ENCODE assay signal across 9 mouse cellular contexts in genomic region chr7:145112146-145112830, GRCm38 (mm10).
DNase-seq lines count a peak whose midpoint lies in the region; ATAC-seq and TF ChIP-seq lines count a peak whose summit lies in the region.
"Had no signal": no experiment of that assay in that cellular context is flagged by ENCODE, and none has a peak within 500 bp of the region (broad histone marks: within the 10 kb centered on the region; RNA-seq: fewer than 3 reads in every experiment).

No protein-coding gene starts in this region.

- no peak overlapping the region for H3K4me3 ChIP-seq in hindbrain, embryonic 15.5 days
- no peak overlapping the region for H3K4me3 ChIP-seq in hindbrain, embryonic 13.5 days
- H3K4me3 ChIP-seq in brown adipose tissue, adult 24 weeks (ENCODE audit: insufficient read depth, low read depth, low read length) = no peak overlapping the region
- no peak overlapping the region for H3K4me3 ChIP-seq in limb, embryonic 15.5 days
- no peak overlapping the region for H3K4me3 ChIP-seq in cerebellum, adult 2 months (replicated peaks; ENCODE audit: insufficient read depth, low read depth, low read length)

- no peak for ATAC-seq in hindbrain, embryonic 15.5 days (ENCODE audit: low FRiP score, low read depth)
- ATAC-seq in hindbrain, embryonic 13.5 days (ENCODE audit: low FRiP score) = no peak
- no peak for ATAC-seq in limb, embryonic 15.5 days (ENCODE audit: insufficient number of reproducible peaks, low FRiP score, low TSS enrichment, low read depth)

- no peaks in the 10 kb centered on the region for H3K36me3 ChIP-seq in hindbrain, embryonic 15.5 days
- no peaks in the 10 kb centered on the region for H3K36me3 ChIP-seq in hindbrain, embryonic 13.5 days
- H3K36me3 ChIP-seq in limb, embryonic 15.5 days = no peaks in the 10 kb centered on the region

- 0 out of 2 replicates have a peak, but pooled peaks cover 2% of the 10 kb centered on the region for H3K4me1 ChIP-seq in hindbrain, embryonic 15.5 days (replicated peaks)
- peaks cover 11% of the 10 kb centered on the region; the same call in 1 of the 2 replicates for H3K4me1 ChIP-seq in hindbrain, embryonic 13.5 days (replicated peaks)
- H3K4me1 ChIP-seq in brown adipose tissue, adult 24 weeks (ENCODE audit: control insufficient read depth, insufficient read depth, insufficient read length, low read length) = peaks cover 33% of the 10 kb centered on the region
- peaks cover 30% of the 10 kb centered on the region for H3K4me1 ChIP-seq in limb, embryonic 15.5 days
- 0 out of 2 replicates have a peak, but pooled peaks cover 3% of the 10 kb centered on the region for H3K4me1 ChIP-seq in cerebellum, adult 2 months (ENCODE audit: control insufficient read depth, insufficient read depth, low read length)

- peak; percentile 27 for DNase-seq in 3134 (ENCODE audit: extremely low read depth, insufficient read length, low spot score)
- no peak for DNase-seq in cerebellum, adult 2 months
- DNase-seq in ovary, postnatal 14 days (ENCODE audit: low spot score) = no peak
- no peak for DNase-seq in gastrocnemius, postnatal 14 days

- TF ChIP-seq POLR2A in cerebellum, adult 2 months (IDR thresholded peaks at IDR 0.05; ENCODE audit: borderline replicate concordance, insufficient read depth, low read length) = no peak

- intact Hi-C loops in gastrocnemius, postnatal 14 days (cut with DNase I; ENCODE audit: low total_unique reads) = no loop called here

- H3K27ac ChIP-seq in hindbrain, embryonic 15.5 days (replicated peaks) = peak overlapping the region; percentile 54; the same call in 1 of the 2 replicates
- no peak overlapping the region for H3K27ac ChIP-seq in hindbrain, embryonic 13.5 days
- H3K27ac ChIP-seq in brown adipose tissue, adult 24 weeks (replicated peaks; ENCODE audit: low read depth, low read length) = peak overlapping the region; percentile 77
- peak overlapping the region; percentile 83 for H3K27ac ChIP-seq in limb, embryonic 15.5 days
- no peak overlapping the region for H3K27ac ChIP-seq in cerebellum, adult 2 months (ENCODE audit: insufficient read depth, low read length)

- no peak for TF ChIP-seq CTCF in cerebellum, adult 2 months (IDR thresholded peaks at IDR 0.05; ENCODE audit: borderline replicate concordance, insufficient read depth, low read depth, low read length)

- no peak overlapping the region for H3K9ac ChIP-seq in hindbrain, embryonic 15.5 days
- no peak overlapping the region for H3K9ac ChIP-seq in hindbrain, embryonic 13.5 days
- H3K9ac ChIP-seq in limb, embryonic 15.5 days = no peak overlapping the region

- H3K27me3 ChIP-seq in hindbrain, embryonic 15.5 days = no peaks in the 10 kb centered on the region
- H3K27me3 ChIP-seq in hindbrain, embryonic 13.5 days = peaks cover 7% of the 10 kb centered on the region; the same call in 1 of the 2 replicates
- H3K27me3 ChIP-seq in limb, embryonic 15.5 days = no peaks in the 10 kb centered on the region
- no peaks in the 10 kb centered on the region for H3K27me3 ChIP-seq in cerebellum, adult 2 months (ENCODE audit: control insufficient read depth, insufficient read depth, low read length)
- H3K27me3 ChIP-seq: Patski had no signal

- no peaks in the 10 kb centered on the region for H3K9me3 ChIP-seq in hindbrain, embryonic 15.5 days
- no peaks in the 10 kb centered on the region for H3K9me3 ChIP-seq in hindbrain, embryonic 13.5 days
- no peaks in the 10 kb centered on the region for H3K9me3 ChIP-seq in limb, embryonic 15.5 days

- no peak overlapping the region for H3K4me2 ChIP-seq in hindbrain, embryonic 15.5 days
- H3K4me2 ChIP-seq in hindbrain, embryonic 13.5 days = no peak overlapping the region
- H3K4me2 ChIP-seq in limb, embryonic 15.5 days = peak overlapping the region; percentile 24; the same call in 1 of the 2 replicates

Comparison
In these comparisons a context has a peak if more than half of its experiments do, and no peak if none do; other contexts are left out.
1. H3K27ac ChIP-seq: peak in hindbrain, embryonic 15.5 days (single experiment), brown adipose tissue, adult 24 weeks (single experiment) and limb, embryonic 15.5 days (single experiment); none in hindbrain, embryonic 13.5 days (single experiment) and cerebellum, adult 2 months (single experiment).